Mouse (Mus musculus) testis, adult 2 months (tissue): ENCODE results near the gene Abtb2.

Experiments used
- CTCF ChIP-seq: fragments of 200-500 bp; IDR thresholded peaks from 2 replicates; pipeline ENCODE4 v1.5.1; 2012; ENCODE audit warnings: low read depth, mild to moderate bottlenecking, inconsistent platforms, low read length, moderate library complexity; ENCODE audit not compliant: control insufficient read depth, insufficient read depth, insufficient replicate concordance
- POLR2A ChIP-seq: fragments of 200-500 bp; IDR thresholded peaks from 2 replicates; pipeline ENCODE4 v1.6.1; 2012; ENCODE audit warnings: low read depth, mild to moderate bottlenecking, inconsistent platforms, low read length, moderate library complexity; ENCODE audit not compliant: control insufficient read depth

DNA sequence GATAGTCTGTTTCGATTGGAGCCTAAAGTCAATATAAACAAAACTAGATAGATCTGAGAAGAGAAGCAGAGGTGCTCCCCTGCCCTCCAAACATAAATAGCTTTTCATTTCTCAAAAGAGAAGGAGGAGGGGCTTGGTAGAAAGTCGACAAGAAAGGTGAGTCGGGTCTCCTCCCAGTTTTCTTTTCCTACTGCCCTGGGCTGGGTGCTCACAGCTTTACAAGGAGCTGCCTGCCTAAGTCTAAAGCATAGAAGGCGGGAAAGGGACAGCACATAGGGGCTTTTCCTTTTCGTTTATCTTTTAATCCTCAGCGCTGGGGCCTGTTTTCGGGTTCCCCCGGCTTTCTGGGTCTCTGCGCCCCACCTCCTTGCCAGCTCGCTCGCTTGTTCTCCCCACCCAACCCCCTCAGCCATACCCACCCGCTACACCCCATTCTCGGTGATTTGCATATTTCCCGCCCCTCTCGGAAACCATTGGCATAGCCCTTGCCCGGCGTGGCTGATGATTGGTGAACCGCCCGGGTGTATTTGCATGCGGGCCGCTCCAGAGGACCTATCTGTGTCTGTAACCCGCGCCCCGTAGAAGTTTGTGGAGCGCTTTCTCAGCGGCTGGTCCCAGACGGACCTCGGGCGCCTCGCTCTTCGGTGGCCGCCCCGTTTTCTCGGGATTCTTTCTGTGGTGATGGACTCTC, at the start of gene Abtb2:
- TF ChIP-seq CTCF (no peak), POLR2A (peak; percentile 78)
